Mouse (Mus musculus) ZHBTc4 (cell line): ENCODE data around the gene Habp4.

Experiments used
- DNase-seq: peaks from one replicate; pipeline ENCODE4 v3.0.0-alpha.2; 2011; ENCODE audit warnings: low read depth, low spot score

The Habp4 gene

DNA sequence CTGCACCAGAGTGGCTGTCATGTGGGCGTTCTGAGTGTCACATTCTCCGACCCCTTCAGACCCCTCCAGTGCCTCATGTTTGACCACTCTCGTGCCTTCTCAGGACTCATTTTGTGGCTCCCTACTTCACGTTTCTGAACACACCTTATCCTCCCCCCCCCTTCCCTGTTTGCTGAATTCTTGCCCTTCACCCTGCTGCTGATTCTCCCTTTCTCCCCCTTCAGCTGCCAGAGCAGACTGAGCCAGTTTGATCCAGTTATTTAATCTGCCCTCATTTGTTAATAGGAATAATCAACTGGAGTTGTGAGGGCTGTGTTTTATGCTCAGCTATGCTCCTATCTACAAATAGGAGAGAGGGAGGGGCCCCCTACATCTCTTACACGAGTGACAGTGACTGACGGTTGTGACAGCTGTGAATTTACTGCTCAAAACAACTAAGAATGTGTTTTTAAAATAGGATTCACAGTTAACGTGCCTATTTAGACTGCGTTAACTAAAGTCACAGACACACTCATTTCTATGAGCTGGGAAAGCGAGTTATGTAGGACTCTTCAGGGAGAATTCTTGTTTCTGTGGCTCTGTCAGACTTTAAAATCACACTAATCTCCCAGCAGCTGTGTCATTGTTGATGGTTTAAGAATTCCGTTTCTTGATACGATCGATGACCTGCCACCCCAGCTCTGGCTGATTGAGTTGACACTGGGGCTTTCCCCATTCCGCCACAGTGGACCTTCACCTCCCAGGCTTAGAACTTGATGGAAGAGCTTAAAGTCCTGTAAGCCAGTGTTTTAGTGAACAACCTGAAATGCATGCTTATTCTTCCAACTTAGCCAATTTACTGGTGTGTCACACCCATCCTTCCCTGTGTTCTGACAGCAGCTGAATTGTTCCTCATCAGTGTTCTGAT is 17.4 kb downstream of the Habp4 start:
- DNase-seq: no peak

DNA sequence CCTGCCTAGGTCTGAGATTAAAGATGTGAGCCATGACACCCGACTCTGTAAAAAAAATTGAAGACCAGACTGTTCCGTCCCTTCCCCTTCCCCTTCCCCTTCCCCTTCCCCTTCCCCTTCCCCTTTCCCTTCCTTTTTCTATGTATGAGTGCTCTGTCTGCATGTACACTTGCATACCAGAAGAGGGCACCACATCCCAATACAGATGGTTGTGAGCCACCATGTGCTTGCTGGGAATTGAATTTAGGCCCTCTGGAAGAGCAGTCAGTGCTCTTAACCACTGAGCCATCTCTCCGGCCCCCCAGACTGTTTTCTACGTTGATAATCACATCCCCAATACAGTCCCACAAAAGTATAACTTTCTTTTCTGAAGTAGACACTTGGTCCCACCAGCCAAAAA is 18.7 kb downstream of the Habp4 start:
- DNase-seq: peak; percentile 80

DNA sequence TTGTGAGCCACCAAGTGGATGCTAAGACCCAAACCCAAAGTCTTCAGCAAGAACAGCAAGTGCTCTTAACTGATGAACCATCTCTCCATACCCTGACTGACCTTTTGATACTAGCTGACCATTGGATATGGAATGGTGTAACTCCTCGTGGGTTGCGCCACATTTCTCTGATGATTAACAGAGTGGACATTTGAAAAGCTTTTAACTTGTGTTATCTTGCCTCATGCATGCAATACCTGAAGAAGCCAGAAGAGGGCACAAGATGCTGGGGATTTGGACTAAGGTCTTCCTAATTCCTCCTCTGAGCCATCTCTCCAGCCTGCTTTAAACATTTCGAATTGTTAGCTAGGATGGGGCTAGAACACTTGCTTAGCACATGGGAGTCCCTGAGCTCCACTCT is 19.3 kb downstream of the Habp4 start:
- DNase-seq: peak; percentile 86

DNA sequence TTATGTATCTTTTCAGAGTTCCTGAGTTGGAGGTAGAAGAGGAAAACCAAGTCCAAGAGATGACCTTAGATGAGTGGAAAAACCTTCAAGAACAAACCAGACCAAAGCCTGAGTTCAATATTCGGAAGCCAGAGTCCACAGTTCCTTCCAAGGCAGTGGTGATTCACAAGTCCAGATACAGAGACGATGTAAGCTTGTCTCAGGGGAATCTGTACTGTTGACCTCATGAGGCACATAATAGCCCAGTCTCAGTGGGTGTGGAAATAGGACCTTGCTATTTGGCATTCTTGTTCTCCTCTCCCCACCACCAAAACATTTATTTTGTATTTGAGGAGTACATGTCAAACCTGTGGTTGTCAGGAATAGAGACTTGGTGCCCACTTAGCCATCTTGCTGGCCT is 20.5 kb downstream of the Habp4 start:
- no peak for DNase-seq

DNA sequence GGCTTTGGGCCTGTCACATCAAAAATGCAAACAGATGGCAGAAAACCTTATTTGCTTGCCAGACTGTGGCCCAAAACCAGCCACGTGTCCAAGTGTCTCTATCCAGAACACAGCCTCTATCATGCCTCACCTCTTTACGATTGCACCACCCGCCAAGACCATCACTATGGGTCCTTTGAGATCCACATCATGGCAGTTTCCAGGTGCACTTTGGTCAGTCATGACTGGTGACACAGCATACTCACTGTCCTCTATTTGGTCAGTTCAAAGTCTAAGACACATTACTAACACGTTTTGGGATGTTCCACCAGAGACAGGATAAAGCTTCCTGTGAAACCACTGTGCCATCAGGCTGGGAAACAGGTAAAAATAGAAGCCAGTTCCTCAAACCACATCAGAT is 22.0 kb downstream of the Habp4 start:
- no peak for DNase-seq

DNA sequence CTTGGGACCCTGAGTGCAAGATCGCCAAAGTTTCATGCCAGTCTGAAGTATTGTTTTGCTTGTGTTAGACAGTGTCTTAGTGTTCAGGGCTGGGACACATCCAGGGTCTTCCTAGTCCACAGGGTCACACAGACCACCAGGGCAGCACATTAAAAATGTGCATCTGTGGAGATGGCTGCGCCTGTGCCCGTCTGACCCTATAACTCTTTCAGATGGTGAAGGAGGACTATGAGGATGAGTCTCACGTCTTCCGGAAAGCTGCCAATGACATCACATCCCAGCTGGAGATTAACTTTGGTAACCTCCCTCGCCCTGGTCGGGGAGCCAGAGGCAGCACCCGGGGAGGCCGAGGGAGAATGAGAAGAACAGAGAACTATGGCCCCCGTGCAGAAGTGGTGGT is 22.7 kb downstream of the Habp4 start:
- no peak for DNase-seq

GRCm38 (mm10) chr13:64185176-64185575 is 23.6 kb downstream of the Habp4 start:
- DNase-seq: peak; percentile 71

DNA sequence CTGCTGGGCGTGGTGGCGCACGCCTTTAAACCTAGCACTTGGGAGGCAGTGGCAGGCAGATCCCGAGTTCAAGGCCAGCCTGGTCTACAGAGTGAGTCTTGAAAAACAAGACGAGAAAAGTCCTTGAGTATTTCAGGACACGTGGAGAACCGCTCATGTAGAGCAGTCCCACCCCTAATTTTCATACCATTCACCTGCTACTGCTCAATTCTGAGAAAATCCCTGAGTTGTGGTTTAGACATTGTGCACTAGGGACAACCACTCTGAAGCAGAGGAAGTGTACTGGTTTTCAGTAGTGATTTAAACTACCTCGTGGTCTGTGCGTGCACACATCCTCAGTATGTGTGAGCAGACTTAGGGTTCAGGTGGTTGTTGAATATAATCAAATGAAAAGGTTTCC is 24.0 kb downstream of the Habp4 start:
- peak; percentile 49 for DNase-seq

DNA sequence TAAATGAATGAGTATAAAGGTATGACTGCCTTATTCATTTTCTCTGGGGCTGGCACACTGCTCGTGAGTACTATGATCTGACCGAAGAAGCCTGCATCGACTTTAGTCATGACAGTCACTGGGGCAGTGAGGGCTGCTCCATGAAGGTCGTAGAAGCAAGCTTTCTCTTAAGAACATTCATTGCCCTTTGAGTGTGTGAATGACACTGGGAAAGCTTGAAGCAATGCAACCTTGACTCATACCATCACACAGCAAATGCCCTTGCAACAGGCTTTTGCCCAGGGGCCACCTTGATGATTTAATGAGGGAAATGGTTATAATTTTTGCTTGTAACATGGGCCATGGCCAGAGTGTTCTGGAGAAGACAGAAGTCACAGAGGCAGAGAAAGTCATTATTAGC is 24.9 kb downstream of the Habp4 start:
- no peak for DNase-seq

- DNase-seq: no peak
Measured at GRCm38 (mm10) chr13:64187065-64187464, 25.4 kb downstream of the Habp4 start.

DNA sequence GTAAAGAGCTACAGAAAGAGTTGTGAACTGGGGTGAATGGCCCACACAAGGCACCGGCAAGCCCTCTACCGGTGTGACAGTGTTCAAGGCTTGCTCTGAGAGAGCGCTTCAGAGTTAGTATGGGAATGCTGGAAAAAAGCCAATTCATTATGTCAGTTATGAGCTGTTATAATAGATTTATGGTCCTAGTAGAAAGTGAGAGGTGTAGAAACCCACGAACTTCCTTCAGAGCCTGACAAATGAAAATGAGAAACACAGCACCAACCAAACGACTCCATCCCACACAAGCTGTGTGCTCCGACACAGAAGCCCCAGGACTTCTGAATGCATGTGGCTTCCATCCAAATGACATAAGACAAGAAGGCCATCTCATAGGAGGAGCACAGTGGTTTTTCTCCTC is 36.3 kb downstream of the Habp4 start:
- no peak for DNase-seq

DNA sequence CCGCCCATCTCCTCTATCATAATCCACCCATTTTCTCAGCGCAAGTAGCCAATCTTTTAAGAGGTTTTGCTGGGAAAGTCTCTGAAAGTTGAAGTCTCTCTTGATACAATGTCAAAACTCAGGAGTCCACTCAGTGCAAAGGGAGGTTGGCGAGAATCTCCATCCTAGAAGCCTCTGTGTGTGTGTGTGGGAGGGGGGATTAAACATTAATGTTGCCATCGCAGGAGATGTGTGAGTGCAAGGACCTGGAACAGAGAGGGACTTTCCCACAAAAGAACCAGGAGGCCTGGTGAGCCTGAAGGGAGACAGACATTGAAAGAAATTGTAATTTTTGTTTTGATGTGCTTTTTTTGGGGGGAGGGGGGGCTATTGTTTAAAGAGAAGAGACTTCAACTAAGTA is 36.7 kb downstream of the Habp4 start:
- no peak for DNase-seq

- no peak for DNase-seq
Measured at GRCm38 (mm10) chr13:64200911-64201310, 39.3 kb downstream of the Habp4 start.

DNA sequence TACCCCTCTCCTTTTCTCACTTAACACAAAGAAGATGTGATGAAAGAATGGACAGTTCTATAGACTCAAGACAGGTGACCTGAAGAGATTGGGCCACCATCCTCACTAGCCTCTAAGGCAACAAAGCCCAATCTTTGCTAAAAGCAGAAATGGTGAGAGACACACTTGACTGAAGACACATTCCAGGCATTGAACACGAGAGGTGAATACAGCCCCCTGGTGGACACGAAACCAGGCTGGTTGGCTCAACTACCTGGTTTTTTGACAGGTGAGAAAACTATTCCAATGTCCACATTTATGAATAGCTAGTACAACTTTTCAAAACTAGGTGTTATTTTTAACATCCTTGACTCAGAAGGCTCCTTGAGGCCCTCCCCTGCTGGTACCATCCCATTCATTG is 43.1 kb downstream of the Habp4 start:
- no peak for DNase-seq

GRCm38 (mm10) chr13:64205186-64205585 is 43.6 kb downstream of the Habp4 start:
- peak; percentile 23 for DNase-seq

DNA sequence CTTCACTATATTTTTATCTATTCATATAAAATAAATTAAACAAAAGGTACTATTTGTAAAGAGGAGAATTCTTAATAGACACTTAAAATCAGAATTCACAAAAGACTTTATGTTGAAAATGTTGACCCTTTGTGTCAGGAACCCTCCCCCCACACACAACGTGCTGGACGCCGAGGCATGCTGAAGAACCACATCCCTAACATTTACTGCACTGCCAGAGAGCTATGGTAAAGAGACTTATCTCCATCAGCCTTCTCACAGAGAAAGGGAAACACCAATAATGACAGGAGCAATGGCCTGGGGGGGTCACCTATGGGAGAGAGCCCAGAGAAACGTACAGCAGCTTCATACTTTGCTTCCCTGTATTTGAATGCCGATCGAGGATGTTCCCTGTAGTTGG is 46.5 kb downstream of the Habp4 start:
- DNase-seq: no peak

DNA sequence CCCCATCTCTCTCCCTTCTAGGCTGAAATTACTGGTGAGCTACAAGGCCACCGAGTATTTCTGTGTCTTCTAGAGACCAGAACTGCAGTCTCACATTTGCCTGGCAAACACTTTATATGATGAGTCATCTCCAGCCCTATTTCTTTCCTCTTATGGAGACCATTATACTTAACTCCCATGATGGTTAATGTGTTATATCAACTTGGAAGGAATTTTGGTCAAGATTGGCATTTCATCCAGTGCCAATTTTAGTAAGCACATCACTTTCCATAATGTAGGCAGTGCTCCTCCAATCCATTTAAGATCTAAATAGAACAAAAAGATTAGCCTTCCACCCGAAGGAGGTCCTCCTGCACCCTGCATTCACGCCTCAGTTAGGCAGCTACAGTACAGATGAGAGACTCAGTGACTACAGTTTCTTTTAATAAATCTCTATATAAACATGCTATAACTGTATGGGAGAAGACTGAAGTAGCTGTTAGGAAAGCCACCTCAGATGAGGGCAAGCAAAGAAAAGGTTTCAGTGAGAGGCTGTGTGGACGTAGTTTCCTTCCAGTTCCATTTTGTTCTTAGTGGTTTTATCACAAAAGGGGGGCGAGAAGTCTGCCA is 50.5 kb downstream of the Habp4 start:
- no peak for DNase-seq

DNA sequence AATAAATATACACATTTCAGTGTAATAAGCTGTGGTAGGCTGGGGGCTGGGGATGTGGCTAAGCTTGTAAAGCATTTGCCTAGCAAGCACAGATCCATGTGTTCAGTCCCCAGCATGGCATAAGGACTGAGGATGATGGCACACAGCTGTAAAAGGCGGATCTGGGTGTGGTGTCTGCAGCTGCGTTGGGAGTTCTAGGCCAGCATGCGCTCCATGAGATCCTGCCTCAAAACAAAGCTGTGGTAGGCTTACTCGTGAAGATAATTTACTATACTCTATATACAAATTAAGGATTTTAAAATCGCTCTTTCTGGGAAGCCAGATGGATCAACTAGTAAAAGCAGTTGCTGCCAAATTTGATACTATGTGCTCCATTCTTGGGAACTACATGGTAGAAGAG is 53.3 kb downstream of the Habp4 start:
- no peak for DNase-seq

DNA sequence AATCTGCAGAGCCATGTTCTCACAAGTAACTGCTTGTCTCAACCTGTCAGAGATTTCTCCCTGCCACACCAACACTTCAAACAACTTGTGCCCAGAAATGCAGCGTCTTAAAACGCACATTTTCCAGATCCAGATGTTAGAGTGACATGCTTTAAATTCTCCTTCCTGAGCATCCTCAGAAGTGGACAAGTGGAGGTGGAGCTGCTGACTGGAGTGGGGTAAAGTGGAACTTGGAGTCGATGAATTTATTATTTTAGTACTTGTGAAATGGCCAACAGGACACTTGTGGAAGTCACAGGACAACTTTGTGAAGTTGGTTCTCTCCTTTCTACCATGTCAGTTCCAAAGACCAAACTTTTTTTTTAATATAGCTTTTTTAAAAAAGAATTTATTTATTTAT is 64.1 kb downstream of the Habp4 start:
- no peak for DNase-seq

DNA sequence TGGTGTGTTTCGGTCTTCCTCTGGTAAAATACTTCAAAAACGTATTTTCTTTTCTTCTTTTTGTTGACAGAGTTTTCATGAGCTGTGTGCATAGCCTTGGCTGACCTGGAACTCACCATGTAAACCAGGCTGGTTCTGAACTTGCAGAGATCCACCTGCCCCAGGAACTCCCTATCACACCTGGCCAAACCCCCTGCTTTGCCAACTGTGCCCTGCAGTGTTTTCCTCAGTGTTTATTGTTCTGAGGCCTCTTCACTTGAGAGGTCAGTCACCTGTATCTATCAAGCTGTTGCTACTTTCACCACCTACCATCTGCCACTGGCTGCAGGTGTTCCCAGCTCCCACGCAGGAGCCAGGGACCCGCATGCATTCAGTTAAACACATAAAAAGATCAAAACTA is 65.1 kb downstream of the Habp4 start:
- DNase-seq: no peak

- DNase-seq: no peak
Measured at GRCm38 (mm10) chr13:64233139-64233538, 71.5 kb downstream of the Habp4 start.

- no peak for DNase-seq
Measured at GRCm38 (mm10) chr13:64235062-64235715, 73.6 kb downstream of the Habp4 start.

- no peak for DNase-seq
Measured at GRCm38 (mm10) chr13:64235777-64236176, 74.2 kb downstream of the Habp4 start.
